Mouse (Mus musculus) layer of hippocampus, adult 9-11 months (tissue): ENCODE measurements around the gene Kdm6b.

Experiments used
- DNase-seq: peaks from one replicate; pipeline ENCODE4 v3.0.0; 2022

Kdm6b gene

DNA sequence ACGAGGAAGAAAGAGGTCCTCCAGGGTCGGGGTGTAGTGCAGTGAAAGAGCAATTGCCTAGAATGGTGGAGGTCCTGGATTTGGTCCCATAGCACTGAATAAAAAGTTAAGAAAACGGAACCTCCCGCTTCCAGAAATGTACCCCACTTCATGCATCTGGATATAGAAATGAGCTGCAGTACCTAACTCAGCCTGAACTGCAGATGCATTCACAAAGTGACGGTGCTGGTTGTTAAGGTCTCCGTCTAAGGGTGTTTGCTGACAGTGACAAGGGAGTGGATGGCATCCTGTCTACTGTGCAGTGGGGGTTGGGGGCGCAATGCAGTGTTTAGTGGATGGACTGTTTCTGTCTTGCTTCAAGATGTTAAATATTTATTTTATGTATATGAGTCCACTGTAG, 26.7 kb downstream of the Kdm6b start:
- no peak for DNase-seq

DNA sequence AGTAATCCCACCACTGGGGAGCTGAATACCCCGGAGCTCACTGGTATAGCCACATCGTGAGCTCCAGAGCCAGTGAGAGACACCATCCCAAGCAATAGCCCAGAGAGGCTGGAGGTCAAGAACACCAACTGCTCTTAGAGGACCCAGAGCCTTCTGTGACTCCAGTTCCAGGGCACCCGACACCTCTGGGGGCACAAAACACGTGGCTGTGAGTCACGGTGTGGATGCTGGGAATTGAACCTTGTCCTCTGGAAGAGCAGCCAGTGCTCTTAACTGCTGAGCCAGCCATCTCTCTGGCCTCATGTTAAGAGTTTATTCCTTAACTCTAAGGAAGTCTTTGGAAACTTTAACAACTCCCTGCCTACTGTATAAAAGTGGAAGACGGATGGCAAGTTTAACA, 28.5 kb downstream of the Kdm6b start:
- DNase-seq: no peak

DNA sequence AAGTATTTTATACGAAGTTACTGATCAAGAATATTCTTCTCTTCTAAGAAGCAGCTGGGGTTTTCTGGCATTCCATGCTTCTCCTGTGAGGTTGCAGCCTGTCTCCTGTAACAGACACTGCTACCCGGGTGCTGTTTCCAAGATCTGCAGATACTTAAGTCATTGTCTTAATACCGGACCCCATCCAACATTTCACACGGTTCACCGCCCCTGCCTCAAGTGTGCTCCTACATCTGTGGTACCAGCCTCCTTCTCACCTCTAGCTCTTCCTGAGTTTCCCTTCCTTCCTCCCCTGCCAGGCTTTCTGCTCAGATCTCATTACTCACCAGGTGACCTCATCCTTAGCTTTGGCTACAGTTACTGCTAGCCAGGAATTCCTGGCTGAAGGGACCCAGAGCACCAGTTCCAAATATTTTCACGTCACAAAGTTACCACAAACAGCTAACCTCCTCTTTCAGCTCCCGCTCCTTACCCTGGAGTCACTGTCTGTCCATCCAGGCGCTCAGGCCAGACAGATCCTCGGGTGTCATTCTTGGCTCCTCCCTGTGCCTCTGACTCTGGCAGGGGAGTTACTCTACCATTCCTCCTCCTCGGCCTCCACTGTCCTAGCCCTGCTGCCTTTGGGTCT, 30.9 kb downstream of the Kdm6b start:
- no peak for DNase-seq

DNA sequence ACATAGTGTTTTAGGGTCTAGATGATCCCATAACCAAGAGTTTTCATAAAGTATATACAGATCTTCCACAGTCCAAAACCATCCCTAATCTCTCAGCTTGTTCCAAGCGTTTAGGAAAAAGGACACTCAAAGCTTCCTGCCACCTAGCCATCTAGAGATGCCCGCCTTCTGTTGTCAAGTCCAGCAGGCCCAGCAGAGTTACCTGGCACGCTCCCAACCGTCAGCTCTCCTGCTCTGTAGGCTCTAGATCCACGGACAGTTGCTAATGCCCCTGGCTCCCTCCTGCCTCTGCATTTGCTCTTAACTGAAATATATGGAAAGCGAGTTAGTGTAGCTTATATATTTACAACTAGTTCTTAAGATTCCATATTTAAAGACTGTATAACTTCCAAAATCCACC, 32.1 kb downstream of the Kdm6b start:
- no peak for DNase-seq

DNA sequence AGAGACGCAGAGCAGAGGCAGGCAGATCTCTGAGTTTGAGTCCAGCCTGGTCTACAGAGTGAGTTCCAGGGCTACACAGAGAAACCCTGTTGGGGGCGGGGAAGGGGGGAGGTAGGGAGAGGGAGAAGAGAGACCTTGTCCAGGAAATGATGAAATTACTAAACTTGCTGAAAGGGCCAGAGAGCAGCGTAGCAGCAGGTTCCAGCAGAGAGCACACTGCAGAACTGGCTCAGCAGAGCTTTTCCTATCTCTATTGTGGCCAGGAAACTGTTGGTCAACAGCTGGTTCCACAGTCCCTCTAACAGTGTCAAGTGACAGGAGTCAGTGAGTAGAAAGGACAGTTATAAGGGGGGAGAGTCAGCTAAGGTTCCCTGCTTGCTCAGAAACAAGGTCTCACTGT, 33.9 kb downstream of the Kdm6b start:
- DNase-seq: no peak

DNA sequence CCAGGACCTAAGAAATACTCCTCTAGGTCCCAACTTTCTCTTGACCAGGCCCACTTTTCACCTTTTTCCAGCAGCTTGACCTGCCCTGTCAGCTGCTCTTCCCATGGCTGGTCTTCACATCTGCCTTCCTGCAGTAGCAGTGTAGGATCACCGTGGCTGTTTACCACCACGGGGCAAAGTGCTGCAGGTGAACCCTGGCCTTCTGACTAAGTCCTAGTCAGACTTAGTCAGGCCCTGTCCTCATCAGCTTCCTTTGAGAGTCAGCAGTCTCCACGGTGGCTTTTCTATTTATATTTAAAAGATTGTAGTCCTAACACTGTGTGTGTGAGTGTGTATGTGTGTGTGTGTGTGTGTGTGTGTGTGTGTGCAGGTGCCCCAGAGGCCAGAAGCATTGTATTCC, 35.7 kb downstream of the Kdm6b start:
- no peak for DNase-seq

DNA sequence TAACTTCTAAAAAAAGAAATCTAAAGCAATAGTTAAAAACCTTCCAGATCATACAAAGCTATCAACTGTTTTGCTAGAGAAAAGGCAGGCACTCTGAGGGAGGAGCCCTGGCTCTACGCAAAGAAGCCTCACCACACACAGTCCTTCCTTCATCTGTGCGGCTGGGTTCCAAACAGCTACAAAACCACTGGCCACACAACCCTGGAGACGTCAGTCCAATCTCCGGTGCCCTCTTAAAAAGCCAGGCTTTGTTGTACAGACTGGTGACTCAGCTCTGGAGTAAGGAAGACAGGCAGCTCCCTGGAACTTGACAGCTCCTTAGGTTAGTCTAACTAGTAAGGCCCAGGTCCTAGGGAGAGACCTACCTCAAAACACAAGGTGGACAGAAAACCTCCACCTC, 37.8 kb downstream of the Kdm6b start:
- no peak for DNase-seq

DNA sequence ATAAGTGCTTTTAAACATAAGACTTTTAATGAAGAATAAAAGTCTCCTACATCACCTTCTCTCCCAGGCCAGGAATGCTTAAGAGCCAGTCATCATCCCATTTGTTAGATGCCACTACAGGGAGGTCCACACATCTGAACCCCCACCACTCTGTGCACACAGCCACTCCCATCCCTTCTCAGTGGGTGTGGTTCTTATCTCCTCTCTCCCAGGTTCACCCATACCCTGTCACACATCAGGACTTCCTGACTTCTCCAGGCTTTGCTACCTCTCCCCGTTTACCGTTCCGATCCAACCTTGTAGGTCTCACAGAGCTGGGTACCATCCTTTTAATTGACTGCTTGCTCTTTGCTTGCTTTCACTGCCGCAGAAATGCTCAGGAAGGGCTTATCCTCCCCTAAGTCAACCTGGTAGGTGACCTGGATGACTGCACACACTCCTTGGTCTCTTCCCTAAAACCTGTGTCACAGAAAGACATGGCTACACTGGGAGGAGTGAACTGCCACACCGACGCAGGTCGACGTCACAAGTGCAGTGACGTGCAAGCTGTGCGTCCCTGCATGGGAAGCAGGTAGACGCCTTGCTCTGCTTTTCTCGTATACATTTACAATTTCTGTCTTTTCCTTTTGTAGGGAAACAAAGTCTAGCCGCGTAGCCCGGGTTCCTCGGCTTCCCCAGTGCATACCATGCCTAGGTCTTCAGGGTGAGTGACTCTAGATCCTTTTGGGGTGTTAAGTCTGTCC, 40.1 kb downstream of the Kdm6b start:
- DNase-seq: no peak

DNA sequence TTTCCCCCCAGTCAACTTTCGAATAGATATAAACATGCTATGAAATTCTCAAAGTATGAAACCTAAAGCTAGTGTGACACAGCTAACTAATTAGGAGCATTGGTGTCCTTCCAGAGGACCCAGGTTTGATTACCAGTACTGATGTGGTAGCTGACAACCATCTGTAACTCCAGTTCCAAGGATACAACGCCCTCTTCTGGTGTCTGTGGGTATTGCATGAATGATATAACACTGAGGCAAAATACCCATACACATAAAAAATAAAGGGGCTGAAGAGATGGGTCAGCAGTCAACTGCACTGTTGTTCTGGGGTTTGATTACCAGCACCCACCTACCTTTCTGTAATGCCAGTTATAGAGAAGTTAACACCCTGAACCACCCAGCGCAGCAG, 40.7 kb downstream of the Kdm6b start:
- DNase-seq: no peak

DNA sequence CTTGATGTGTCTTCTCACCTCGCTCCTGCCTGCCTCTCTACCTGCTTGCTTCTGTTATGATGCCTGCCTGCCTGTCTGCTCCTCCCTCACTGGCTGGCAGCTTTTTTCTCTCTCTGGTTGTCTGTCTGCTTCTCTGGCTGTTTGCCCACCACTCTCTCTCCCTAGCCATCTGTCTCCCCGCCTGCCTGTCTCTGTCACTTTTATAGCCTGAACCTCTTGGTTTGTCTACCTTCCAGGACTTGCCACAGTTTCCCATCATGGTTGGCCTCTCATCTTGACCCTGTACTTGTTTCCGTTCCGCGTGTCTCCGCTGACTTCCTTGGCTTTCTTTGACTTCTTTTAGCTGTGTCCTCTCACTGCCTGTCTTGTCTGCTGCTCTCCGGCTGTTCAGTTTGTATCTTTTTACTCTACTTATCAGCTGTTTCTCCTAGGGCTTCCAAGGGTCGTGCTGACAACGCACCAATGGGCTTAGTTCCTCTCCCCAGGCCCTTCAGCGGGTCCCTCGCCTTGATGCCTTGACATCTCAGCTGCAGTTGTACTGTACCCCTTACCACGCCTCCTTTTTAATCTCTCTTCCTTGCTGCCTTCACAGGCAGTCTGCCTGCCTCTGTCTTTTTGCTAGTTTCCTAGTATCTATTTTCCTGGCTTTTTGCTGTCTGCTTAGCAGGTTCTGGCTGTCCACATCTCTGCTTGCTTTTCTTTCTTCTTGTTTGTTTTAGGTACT, 41.3 kb downstream of the Kdm6b start:
- peak; percentile 88 for DNase-seq

DNA sequence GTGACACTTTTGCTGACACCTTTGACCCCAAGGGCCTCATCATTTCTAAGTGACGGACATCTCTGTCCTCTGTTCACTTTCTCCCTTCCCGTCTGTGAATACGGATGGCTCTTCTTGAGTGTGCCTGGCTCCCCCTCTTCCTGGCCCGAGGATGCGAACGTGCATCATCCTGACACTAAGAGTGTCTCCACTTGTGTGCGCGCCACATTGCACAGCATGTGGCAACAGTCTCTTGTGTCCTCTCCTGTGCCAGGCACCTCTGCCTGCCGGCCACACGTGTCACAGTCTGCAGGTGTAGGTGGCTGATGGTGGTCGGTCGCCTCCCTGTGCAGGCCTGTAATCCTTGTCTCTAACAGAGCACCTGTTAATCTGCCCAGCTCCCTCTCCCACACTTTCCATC, 41.9 kb downstream of the Kdm6b start:
- no peak for DNase-seq

DNA sequence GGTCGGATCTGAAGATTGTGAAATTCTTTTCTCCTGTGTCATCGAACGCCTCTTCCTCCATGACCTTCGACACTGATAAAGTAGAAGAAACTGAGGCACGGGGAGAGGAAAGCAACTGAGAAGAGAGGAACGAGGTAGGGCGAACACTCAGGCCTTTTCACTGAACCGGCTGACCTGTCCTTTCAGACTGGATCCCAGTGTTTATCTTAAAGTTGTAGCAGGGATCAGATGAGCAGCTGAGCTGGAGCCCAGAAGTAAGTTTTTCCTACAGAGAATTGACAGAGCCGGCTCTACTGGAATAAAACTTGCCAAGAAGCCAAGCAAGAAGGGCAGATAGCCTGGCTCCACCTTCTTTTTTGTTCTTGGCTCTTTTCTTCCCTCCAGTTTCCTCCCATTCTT, 42.7 kb downstream of the Kdm6b start:
- no peak for DNase-seq

DNA sequence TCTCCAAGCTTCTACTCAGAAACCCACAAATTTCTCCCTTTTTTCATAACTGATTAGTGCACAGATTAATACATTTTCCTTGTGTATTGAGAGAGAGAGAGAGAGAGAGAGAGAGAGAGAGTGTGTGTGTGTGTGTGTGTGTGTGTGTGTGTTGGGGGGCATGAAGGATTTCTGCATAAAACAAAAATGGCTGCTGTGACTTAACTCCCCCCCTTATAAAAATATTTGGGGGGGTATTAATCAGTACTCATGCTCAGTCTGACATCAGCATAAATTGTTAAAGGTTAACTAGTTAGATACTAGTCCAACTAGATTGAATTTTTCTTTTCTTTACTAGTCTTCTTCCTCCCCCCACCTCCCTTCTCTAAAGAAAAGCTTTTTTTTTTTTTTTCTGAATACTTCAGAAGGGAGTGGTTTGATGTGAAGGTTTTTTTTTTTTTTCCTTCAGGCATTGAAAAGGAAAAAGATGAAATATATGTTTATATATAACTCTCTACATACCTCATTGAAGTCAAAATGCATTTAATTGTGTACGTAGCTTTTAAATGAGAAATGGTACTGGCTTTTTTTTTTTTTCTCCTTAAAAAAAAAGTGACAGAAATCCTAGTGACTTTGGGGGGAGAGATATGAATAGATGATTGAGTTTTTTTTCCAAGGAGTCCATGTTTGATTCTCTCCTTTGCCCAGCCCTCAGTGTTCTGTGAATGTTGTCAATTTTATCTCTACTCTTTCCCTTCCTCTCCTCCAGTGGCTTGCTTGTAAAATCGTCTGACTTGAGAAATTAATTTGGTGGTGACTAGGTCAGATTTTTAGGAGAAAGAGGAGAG, 43.3 kb downstream of the Kdm6b start:
- no peak for DNase-seq

DNA sequence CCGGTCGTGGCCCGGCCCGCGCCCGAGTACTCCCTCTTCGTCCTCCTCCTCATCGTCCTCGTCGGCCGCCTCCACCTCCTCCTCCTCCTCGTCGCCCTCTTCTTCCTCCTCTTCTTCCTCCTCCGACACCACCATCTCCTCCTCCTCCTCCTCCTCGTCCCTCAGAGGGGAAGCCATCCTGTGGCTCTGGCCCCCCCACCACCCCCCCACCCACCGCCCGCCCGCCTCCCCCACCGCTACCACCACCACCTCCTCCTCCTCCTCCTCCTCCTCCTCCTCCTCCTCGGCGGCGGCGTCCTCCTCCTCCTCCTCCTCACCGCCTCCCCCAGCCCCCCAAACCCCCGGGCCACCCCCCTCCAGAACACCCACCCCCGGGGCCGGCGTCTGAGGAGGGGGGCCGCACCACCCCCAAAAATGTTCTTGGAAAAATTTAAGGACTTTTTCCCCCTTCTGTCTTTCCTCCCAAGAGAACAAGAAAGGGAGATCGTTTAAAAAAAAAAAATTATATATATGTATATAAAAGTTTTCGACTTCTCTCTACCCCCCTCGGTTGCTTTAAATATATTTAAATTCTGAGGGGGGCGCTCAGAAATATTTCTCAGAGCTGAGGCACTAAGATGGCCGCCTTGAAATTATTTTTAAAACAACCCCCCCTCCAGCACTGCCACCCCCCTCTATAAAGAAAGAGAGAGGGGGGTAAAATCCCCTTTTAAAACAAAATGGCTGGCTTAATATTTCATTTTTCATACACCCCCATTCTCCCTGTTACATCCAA, 44.1 kb downstream of the Kdm6b start, which contains the start of gene Chd3:
TSS of gene Chd3 (minus strand) at position 192 of the 775 bp plus-strand sequence.
- no peak for DNase-seq

DNA sequence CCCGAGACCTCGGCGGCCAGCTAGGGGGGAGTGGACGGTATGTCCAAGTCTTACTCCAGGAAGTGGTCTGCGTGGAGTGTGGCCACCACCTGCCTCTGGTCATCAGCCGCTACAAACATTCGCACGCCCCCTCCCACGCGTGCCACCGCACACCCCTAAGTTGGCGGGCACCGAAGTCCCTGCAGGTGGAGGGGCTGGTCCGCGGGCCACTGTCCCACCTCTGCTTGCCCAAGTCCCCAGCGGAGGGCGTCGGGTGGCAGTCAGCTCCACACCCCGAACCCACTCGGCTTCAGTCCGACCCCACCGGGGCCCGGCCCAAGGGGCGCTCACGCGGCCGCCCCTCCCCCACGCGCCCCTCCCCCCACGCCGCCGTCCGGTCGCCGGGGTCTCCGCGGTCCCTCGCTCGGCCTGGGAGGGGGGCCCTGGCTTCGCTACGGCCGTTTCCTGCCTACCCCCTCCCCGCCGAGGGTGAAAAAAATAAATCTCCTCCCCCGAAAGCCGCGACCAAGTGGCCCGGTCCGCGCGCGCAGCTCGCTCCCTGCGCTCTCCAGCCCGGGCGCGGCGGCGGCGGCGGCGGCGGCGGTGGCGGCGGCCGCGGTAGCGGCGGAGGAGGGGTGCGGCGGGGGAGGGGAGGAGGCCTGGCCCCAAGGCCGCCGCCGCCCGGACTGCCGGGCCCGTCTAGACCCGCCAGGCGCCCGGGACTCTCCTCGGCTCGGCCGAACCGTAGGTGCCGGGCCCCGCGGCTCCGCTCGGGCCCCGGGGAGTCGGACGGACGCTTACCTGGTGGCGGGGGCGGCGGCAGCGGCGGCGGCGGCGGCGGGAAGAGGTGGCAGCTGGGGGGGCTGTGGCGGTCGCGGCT, 44.9 kb downstream of the Kdm6b start:
- no peak for DNase-seq

DNA sequence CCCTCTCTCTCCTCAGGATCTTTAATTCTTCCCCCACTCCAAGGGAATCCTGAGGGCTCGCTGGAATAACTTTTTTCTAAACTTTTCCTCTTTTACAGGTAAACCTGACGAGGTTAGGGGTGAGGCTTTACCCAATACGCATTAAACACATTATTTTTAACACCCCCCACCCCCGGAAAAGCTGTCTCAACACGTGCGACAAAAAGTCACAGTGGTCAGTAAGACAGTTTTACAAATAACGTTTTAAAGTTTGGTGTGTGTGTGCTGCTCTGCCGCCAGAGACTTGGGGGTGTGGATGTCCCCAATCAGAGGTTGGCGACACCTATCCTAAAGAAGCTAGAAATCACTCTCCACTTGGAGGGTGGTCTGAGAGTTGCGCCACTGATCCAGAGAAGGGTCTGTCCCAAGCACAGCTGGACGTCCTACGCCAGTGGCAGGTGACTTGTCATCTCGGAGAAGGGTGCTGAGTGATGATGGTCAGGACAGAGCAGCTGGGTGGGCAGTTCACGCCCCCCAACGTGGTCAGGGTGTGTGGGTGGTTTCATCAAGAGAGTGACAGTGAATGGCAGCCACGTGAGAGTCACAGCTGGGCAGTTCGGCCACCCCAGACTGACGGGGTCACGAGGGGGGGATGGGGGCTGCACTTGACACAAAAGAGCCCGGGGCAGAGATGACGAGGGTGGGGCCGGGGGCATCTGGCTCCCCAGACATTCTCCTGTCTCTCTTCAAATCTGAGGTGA, 45.7 kb downstream of the Kdm6b start:
- no peak for DNase-seq

DNA sequence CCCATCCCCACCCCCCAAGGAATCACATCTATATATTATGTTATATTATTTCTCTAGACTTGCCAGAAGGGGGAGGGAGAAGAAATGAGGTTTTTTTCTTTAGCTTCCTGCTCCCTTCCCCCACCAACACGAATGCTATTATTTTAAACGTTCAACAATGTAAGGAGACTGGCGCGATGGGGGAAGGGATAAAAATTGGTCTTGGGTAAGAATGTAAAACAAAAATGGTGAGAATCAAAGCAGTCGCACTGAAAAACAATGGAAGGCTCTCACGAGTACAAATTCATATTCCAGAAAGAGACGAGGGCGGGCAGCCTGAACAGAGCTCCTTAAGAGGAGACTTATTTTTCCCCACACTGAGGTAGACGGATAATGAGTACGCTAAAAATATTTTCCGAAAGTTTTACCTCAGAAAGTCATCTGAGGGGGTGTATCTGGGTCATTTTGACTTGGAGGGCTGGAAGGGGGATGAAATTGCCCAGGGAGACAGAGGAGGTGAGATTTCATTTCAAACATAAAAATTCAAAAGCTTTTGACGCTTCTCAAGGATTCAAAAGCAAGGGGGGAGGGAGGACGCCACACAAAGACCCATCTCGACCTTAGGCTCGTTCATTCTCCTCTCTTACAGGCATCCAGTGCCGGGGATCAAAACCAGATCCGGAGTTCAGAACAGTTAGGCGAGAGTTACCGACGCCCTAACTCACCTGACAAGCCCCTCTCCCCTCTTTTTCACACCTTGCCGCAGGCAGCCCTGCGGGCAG, 46.4 kb downstream of the Kdm6b start:
- no peak for DNase-seq

DNA sequence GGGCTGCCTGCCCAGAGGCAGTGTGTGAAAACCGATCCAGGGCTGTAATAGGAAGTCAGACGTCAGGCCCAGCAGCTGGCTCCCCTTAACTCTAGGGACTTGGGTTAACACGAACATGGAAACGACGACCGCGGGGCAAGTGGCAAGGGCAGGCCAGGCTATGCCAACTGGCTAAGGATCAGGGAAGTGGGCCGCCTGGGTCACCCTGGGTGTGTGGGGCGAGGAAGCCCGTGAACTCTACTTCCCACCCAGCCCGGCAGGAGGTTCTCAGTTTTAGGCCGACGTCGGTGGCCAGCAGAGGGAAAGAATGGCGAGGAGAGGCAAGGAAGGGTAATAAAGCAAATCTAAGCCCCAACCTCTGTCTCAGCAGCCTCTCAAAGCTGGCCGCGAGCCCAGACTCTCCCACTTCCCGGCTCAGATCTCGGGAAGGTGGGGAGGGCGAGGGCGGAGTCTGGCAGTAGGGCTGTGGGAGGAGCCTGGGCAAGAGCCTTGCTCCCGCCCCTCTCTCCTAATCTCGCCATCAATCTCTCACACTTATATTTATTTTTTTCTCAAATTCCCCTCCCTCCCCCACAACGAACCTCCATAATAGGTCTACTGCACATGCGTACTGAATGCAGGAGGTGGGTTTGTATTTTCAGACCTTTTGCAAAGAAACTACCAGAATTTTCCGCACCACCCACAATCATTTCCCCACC, 47.2 kb downstream of the Kdm6b start:
- peak; percentile 97 for DNase-seq

DNA sequence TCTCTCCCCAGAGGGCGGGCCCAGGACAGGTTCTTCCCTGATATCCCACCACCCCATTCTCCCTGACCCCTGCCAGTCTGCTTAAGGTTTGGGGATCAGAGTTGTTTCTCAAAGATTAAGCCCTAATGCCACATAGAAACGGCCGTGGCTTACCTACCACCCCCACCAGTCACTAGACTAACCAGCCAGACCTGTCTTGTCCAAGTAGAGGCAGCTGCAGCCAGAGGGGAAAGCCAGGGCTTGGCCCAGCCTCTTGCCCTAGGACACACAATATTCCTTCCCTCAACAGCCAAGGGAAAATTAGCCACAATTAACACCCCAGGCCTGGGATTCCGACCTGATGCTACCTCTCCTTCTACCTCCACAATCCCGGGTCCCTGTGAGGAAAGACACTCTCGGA, 47.8 kb downstream of the Kdm6b start:
- no peak for DNase-seq
